Mouse (Mus musculus) stomach, embryonic 16.5 days (tissue): ENCODE data around the gene Ccdc89. TPM values are rescaled to one million over a fixed set of nuclear protein-coding genes. Genes with fewer than 3 reads are reported as not detected.
A peak's percentile ranks its signal among the peaks of the same experiment; 100 is the strongest.

ENCODE experiments used
- ATAC-seq: fragments of 200-750 bp; cut with Nextera tagmentation; 2 replicates; pipeline ENCODE4 v1.8.0; 2017; ENCODE audit warnings: moderate number of reproducible peaks, moderate TSS enrichment; ENCODE audit not compliant: insufficient read depth, low FRiP score
- H3K27ac ChIP-seq: fragments of 300-500 bp; sonication (generic); 2 replicates; pipeline ENCODE4 v1.5.1; 2014; ENCODE audit warnings: low read length
- H3K27me3 ChIP-seq: fragments of 300-500 bp; sonication (generic); 2 replicates; pipeline ENCODE4 v1.6.1; 2014; ENCODE audit warnings: low read length, control low read depth, mixed read lengths; ENCODE audit not compliant: control insufficient read depth, insufficient read depth
- H3K36me3 ChIP-seq: fragments of 300-500 bp; sonication (generic); 2 replicates; pipeline ENCODE4 v1.6.1; 2014; ENCODE audit warnings: low read length; ENCODE audit not compliant: control insufficient read depth, insufficient read depth
- H3K4me1 ChIP-seq: fragments of 300-500 bp; sonication (generic); 2 replicates; pipeline ENCODE4 v1.6.1; 2014; ENCODE audit warnings: low read length, control low read depth, mixed read lengths; ENCODE audit not compliant: control insufficient read depth, insufficient read depth
- H3K4me2 ChIP-seq: fragments of 300-500 bp; sonication (generic); 2 replicates; pipeline ENCODE4 v1.6.1; 2014; ENCODE audit warnings: low read depth, low read length, mixed read lengths
- H3K4me3 ChIP-seq: fragments of 300-500 bp; sonication (generic); replicated peaks from 2 replicates; pipeline ENCODE4 v1.5.1; 2014; ENCODE audit warnings: mild to moderate bottlenecking, low read length
- H3K9ac ChIP-seq: fragments of 300-500 bp; sonication (generic); 2 replicates; pipeline ENCODE4 v1.6.1; 2014; ENCODE audit warnings: low read length
- H3K9me3 ChIP-seq: fragments of 300-500 bp; sonication (generic); replicated peaks from 2 replicates; pipeline ENCODE4 v1.6.1; 2016; ENCODE audit warnings: low read length, control low read depth; ENCODE audit not compliant: control insufficient read depth
- WGBS: fragments of 180-500 bp; shearing (Covaris S2); extraction: QIAGEN DNeasy Blood & Tissue Kit; methylation state at CpG from one replicate; pipeline ENCODE4 v1.1.7; 2014; 5-methylcytosine and 5-hydroxymethylcytosine counted together
- polyA plus RNA-seq: library from polyadenylated mRNA; unstranded; fragments of >200 nt; fragmentation: Nextera tagmentation; extraction: Ambion mirVana; gene quantifications from 2 replicates; pipeline ENCODE4 v1.2.1, GENCODE M21; 2015

The Ccdc89 gene
- polyA plus RNA-seq, 1 experiment from 2014 or later = 1.1 TPM

GRCm38 (mm10) chr7:90460330-90460729, 34.0 kb downstream of the Ccdc89 start:
- Histone ChIP-seq H3K27me3 (no peaks in the 10 kb centered on the region), H3K9me3 (no peaks in the 10 kb centered on the region), H3K27ac (no peak overlapping the region), H3K4me3 (no peak overlapping the region), H3K4me2 (no peak overlapping the region), H3K4me1 (peaks cover 8% of the 10 kb centered on the region; the same call in 1 of the 2 replicates), H3K9ac (no peak overlapping the region), H3K36me3 (no peaks in the 10 kb centered on the region)
- WGBS = 45% methylated on average over 10 of the region's 10 CpGs
- ATAC-seq = no peak

DNA sequence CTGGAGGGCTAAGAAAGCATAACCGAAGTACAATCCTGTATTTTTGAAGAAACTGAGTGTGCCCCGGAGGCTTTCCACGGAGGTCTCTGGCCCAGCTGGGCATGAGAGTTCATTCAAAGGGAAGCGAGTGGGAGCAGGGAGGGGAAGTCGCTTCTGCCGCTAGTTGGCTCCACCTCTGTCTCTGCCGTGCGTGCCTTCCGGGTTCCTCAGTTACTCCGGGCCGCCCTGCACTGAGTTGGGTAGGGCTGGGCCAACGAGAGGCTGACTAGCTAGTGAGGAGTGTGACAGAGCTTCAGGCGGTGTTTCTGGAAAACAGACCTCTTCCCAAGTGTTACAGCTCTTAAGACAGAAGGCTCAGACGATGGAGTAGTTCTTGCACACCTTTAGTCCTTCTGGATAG, 34.6 kb downstream of the Ccdc89 start:
- H3K36me3 ChIP-seq = no peaks in the 10 kb centered on the region
- H3K9ac ChIP-seq = no peak overlapping the region
- no peaks in the 10 kb centered on the region for H3K9me3 ChIP-seq
- H3K4me3 ChIP-seq = no peak overlapping the region
- no peak overlapping the region for H3K4me2 ChIP-seq
- no peaks in the 10 kb centered on the region for H3K27me3 ChIP-seq
- ATAC-seq = no peak
- H3K4me1 ChIP-seq = peaks cover 4% of the 10 kb centered on the region; the same call in 1 of the 2 replicates
- WGBS = 18% methylated on average over 14 of the region's 14 CpGs
- H3K27ac ChIP-seq = no peak overlapping the region

- no peaks in the 10 kb centered on the region for H3K9me3 ChIP-seq
- H3K27me3 ChIP-seq = no peaks in the 10 kb centered on the region
- 89% methylated on average over 5 of the region's 5 CpGs for WGBS
Observed at GRCm38 (mm10) chr7:90461441-90461840, 35.1 kb downstream of the Ccdc89 start.

GRCm38 (mm10) chr7:90473511-90473910, 47.1 kb downstream of the Ccdc89 start:
- no peak overlapping the region for H3K9ac ChIP-seq
- H3K27ac ChIP-seq = no peak overlapping the region
- H3K36me3 ChIP-seq = no peaks in the 10 kb centered on the region
- H3K9me3 ChIP-seq = no peaks in the 10 kb centered on the region
- H3K4me3 ChIP-seq = no peak overlapping the region
- WGBS = 50% methylated on average over 2 of the region's 2 CpGs
- no peak overlapping the region for H3K4me2 ChIP-seq
- peaks cover 3% of the 10 kb centered on the region for H3K27me3 ChIP-seq
- peaks cover 7% of the 10 kb centered on the region; the same call in 1 of the 2 replicates for H3K4me1 ChIP-seq
- ATAC-seq = no peak

More at GRCm38 (mm10) chr7:90461441-90461840, 35.1 kb downstream of the Ccdc89 start:
- Histone ChIP-seq H3K36me3 (no peaks in the 10 kb centered on the region), H3K27ac (no peak overlapping the region), H3K4me1 (no peaks in the 10 kb centered on the region), H3K4me3 (no peak overlapping the region), H3K9ac (no peak overlapping the region), H3K4me2 (no peak overlapping the region)
- ATAC-seq = no peak

DNA sequence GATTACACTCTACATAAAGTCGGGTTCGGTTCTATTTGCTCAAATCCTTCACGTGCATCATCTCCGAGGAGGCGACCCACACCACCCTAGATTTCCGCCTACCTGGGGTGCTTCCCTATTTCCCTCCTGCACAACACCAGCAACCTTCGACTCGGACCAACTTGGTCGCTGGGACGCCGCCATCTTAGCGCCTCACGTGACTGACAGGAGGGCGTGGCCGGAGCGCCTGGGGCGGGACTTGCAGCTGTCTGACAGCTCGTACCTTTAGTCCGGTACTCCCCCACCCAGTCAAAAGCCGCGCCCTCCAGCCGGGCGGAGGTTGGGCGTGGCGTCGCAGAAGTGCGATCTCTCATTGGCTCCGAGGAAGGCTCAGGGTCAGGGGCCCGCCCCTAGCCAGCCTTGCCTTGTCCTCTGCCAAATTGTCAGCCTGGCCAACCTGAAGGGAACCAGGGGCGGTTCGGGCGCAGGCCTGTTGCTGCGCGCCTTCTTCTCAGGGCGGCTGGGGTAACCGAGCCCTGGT, 49.5 kb downstream of the Ccdc89 start, which contains the start of gene Tmem126b:
TSS of gene Tmem126b (minus strand) at position 209 of the 520 bp plus-strand sequence.
- Histone ChIP-seq H3K4me3 (peak within 1 kb of the TSS; percentile 67), H3K4me2 (peak within 1 kb of the TSS; percentile 82), H3K9me3 (no peaks in the 10 kb centered on the region), H3K27me3 (peaks cover 3% of the 10 kb centered on the region), H3K9ac (peak within 1 kb of the TSS; percentile 81), H3K4me1 (peaks cover 7% of the 10 kb centered on the region; the same call in 1 of the 2 replicates), H3K36me3 (no peaks in the 10 kb centered on the region), H3K27ac (peak within 1 kb of the TSS; percentile 67)
- ATAC-seq = peak; percentile 100
- under 1% methylated on average over 36 of the region's 36 CpGs for WGBS

GRCm38 (mm10) chr7:90476313-90477245, 50.2 kb downstream of the Ccdc89 start, which contains the start of gene Dlg2:
TSS of gene Dlg2 (plus strand) at chr7:90476672.
- Histone ChIP-seq H3K9me3 (no peaks in the 10 kb centered on the region), H3K9ac (peak within 1 kb of the TSS; percentile 81), H3K4me2 (peak within 1 kb of the TSS; percentile 82), H3K27ac (peak within 1 kb of the TSS; percentile 67), H3K36me3 (no peaks in the 10 kb centered on the region), H3K4me1 (peaks cover 7% of the 10 kb centered on the region; the same call in 1 of the 2 replicates), H3K27me3 (peaks cover 3% of the 10 kb centered on the region), H3K4me3 (peak within 1 kb of the TSS; percentile 67)
- WGBS = under 1% methylated on average over 32 of the region's 32 CpGs
- no peak; the same call in 1 of the 2 replicates for ATAC-seq

Other genes starting within 250 kb of the Ccdc89 start
- not detected in 2 replicates for gene Ccdc83, start 160.8 kb upstream of the Ccdc89 start, polyA plus RNA-seq
- gene Sytl2, start 124.3 kb upstream of the Ccdc89 start, polyA plus RNA-seq = 24.6 and 30.8 TPM in 2 replicates
- gene Crebzf, start 16.2 kb downstream of the Ccdc89 start, polyA plus RNA-seq = 12.5 and 17.4 TPM in 2 replicates
- gene Tmem126a, start 30.7 kb downstream of the Ccdc89 start, polyA plus RNA-seq = 93.4 and 104 TPM in 2 replicates
- 32.9 and 34.1 TPM in 2 replicates for gene Tmem126b, start 49.4 kb downstream of the Ccdc89 start, polyA plus RNA-seq
- 4.3 and 4.7 TPM in 2 replicates for gene Dlg2, start 50.1 kb downstream of the Ccdc89 start, polyA plus RNA-seq